Mouse (Mus musculus) heart, postnatal 0 days (tissue): Measurements from ENCODE around the gene B3galt1. TPM values are rescaled to one million over a fixed set of nuclear protein-coding genes. Genes with fewer than 3 reads are reported as not detected.

Source experiments
- ATAC-seq: fragments of 200-750 bp; cut with Nextera tagmentation; 2 replicates; pipeline ENCODE4 v1.8.0; 2017; ENCODE audit warnings: low read depth, moderate number of reproducible peaks, moderate library complexity; ENCODE audit not compliant: insufficient read depth
- DNase-seq: peaks from one replicate; pipeline ENCODE4 v3.0.0-alpha.2; 2016; ENCODE audit warnings: low spot score
- H3K27ac ChIP-seq: fragments of 300-500 bp; sonication (generic); 2 replicates; pipeline ENCODE4 v1.5.1; 2014; ENCODE audit warnings: low read depth, mild to moderate bottlenecking
- H3K27me3 ChIP-seq: fragments of 300-500 bp; sonication (generic); 2 replicates; pipeline ENCODE4 v1.6.1; 2014; ENCODE audit warnings: low read length, mixed read lengths; ENCODE audit not compliant: control insufficient read depth, insufficient read depth
- H3K36me3 ChIP-seq: fragments of 300-500 bp; sonication (generic); replicated peaks from 2 replicates; pipeline ENCODE4 v1.6.1; 2014; ENCODE audit warnings: low read length, mixed read lengths; ENCODE audit not compliant: control insufficient read depth, insufficient read depth
- H3K4me1 ChIP-seq: fragments of 300-500 bp; sonication (generic); 2 replicates; pipeline ENCODE4 v1.6.1; 2014; ENCODE audit warnings: antibody characterized with exemption; ENCODE audit not compliant: control insufficient read depth, insufficient read depth
- H3K4me2 ChIP-seq: fragments of 300-500 bp; sonication (generic); 2 replicates; pipeline ENCODE4 v1.6.1; 2014; ENCODE audit warnings: low read depth, mild to moderate bottlenecking, low read length, moderate library complexity
- H3K4me3 ChIP-seq: fragments of 300-500 bp; sonication (generic); 2 replicates; pipeline ENCODE4 v1.5.1; 2014; ENCODE audit warnings: low read depth, low read length
- H3K9ac ChIP-seq: fragments of 300-500 bp; sonication (generic); replicated peaks from 2 replicates; pipeline ENCODE4 v1.6.1; 2014; ENCODE audit warnings: low read depth, low read length, mixed read lengths
- H3K9me3 ChIP-seq: fragments of 300-500 bp; sonication (generic); replicated peaks from 2 replicates; pipeline ENCODE4 v1.6.1; 2016; ENCODE audit warnings: low read length; ENCODE audit not compliant: control insufficient read depth
- CTCF ChIP-seq: IDR thresholded peaks from 2 replicates; pipeline ENCODE4 v1.5.1; 2016; ENCODE audit warnings: antibody characterized with exemption, control low read depth, low read depth
- EP300 ChIP-seq: IDR thresholded peaks from 2 replicates; pipeline ENCODE4 v1.6.1; 2016; ENCODE audit warnings: antibody characterized with exemption, low read depth
- WGBS: fragments of 180-500 bp; shearing (Covaris S2); extraction: QIAGEN DNeasy Blood & Tissue Kit; methylation state at CpG from one replicate; pipeline ENCODE4 v1.1.7; 2014; 5-methylcytosine and 5-hydroxymethylcytosine counted together
- microRNA-seq: library from miRNA; unstranded; fragments of <30 nt; microRNA quantifications from one replicate; pipeline ENCODE4, GENCODE M21; 2016
- polyA plus RNA-seq: library from polyadenylated mRNA; unstranded; fragments of >200 nt; fragmentation: Nextera tagmentation; extraction: Ambion mirVana; gene quantifications from 2 replicates; pipeline ENCODE4 v1.2.1, GENCODE M21; 2015
- total RNA-seq: library from RNA; depleted of rRNA; stranded (reverse); fragments of >200 nt; gene quantifications from 2 replicates; pipeline ENCODE4 v1.2.3, GENCODE M21; 2014; ENCODE audit warnings: low replicate concordance; rRNA removed

Gene B3galt1
- total and polyA plus RNA-seq, 2 experiments from 2014 or later = 0.57 to 2.7 TPM

DNA sequence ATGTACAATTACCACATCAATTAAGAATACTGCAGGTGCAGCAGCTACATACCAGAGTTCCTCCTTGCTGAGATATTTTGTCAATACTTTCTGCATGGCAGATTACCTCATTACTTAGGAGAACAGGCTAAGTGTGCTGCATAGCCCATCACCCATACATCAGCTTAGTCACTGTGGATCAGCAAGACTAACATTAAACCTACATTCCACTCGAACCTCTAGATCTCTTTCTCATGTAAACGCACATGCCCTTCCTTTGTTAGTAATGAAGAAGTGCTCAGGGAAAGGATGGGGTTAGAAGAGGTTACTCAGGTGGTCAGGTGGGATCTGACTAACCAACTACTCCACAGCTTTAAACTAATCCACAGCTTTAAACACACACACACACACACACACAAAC lies 577.6 kb downstream of the B3galt1 start:
- H3K9ac ChIP-seq = no peak overlapping the region
- H3K27ac ChIP-seq = no peak overlapping the region
- no peak for TF ChIP-seq CTCF
- TF ChIP-seq EP300 = no peak
- no peaks in the 10 kb centered on the region; the same call in 1 of the 2 replicates for H3K9me3 ChIP-seq
- no peak overlapping the region for H3K4me3 ChIP-seq
- no peaks in the 10 kb centered on the region for H3K4me1 ChIP-seq
- no peaks in the 10 kb centered on the region for H3K36me3 ChIP-seq
- ATAC-seq = no peak
- WGBS = 72% methylated on average over 2 of the region's 2 CpGs
- no peak for DNase-seq
- H3K27me3 ChIP-seq = no peaks in the 10 kb centered on the region
- no peak overlapping the region for H3K4me2 ChIP-seq

DNA sequence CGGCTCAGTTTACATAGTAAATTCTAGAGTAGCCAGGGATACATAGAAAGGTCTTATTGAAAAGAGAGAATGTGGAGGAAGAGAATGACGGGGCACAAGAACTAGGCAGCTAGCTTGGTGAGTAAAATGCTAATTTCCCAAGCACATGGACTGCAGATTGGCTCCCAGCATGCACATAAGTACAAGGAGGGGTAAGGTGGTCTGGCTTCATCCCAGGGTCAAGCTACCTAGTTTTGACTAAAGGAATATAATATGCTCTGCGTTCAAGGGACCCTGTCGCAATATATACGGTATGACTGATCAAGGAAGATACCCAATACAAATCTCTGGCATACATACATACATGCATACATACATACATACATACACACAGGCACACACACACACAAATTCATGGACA lies 594.1 kb downstream of the B3galt1 start:
- no peak overlapping the region for H3K9ac ChIP-seq
- H3K4me1 ChIP-seq = no peaks in the 10 kb centered on the region
- TF ChIP-seq EP300 (no peak), CTCF (no peak)
- no peak overlapping the region for H3K4me3 ChIP-seq
- ATAC-seq (no peak), DNase-seq (no peak)
- H3K27me3 ChIP-seq = no peaks in the 10 kb centered on the region
- WGBS = 91% methylated on average over 5 of the region's 5 CpGs
- H3K4me2 ChIP-seq = no peak overlapping the region
- no peaks in the 10 kb centered on the region for H3K9me3 ChIP-seq
- no peaks in the 10 kb centered on the region for H3K36me3 ChIP-seq
- H3K27ac ChIP-seq = no peak overlapping the region

DNA sequence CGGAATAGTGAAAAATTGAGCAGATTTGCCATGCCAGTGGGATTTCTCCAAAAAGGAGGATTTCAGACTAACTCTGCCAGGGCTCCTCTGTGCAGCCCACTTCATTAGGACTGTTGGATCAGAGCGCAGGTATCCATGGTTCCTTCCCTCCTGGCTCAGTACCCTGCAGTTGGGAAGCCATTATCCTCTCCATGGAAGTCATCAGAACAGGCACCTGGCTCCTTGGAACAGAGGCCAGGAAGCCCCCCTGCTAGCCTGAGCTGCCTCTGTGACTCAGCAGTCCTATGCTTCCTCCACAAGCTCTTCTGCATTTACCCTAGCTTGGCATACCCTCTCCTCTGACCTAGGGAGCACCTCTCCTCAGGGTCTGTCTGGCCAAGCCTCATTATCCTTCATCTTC lies 594.9 kb downstream of the B3galt1 start:
- no peak overlapping the region for H3K27ac ChIP-seq
- H3K27me3 ChIP-seq = no peaks in the 10 kb centered on the region
- TF ChIP-seq CTCF (no peak), EP300 (no peak)
- ATAC-seq (no peak), DNase-seq (no peak)
- H3K4me1 ChIP-seq = no peaks in the 10 kb centered on the region
- H3K4me3 ChIP-seq = no peak overlapping the region
- no peak overlapping the region for H3K4me2 ChIP-seq
- H3K9me3 ChIP-seq = no peaks in the 10 kb centered on the region
- H3K9ac ChIP-seq = no peak overlapping the region
- H3K36me3 ChIP-seq = no peaks in the 10 kb centered on the region
- 74% methylated on average over 2 of the region's 2 CpGs for WGBS

DNA sequence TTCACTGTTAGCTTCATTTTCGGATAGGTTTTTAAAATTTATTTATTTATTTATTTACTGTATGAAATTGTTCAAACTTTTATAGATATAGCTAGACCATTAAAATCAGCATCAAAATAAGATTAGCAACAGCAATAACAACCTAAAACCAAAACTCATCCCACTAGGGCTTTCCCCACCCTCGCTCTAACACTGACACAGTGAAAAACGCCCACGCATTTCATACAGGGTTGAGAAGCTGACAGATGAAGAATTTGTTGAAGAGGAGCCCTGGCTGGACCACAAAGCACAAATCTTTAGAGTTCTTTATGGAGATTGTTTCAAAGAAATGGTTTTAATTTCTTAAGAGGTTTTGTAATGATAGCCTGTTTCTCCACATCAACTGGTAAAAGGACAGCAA lies 596.3 kb downstream of the B3galt1 start:
- Histone ChIP-seq H3K9me3 (no peaks in the 10 kb centered on the region), H3K27ac (no peak overlapping the region), H3K9ac (no peak overlapping the region), H3K4me3 (no peak overlapping the region), H3K27me3 (no peaks in the 10 kb centered on the region), H3K4me1 (no peaks in the 10 kb centered on the region), H3K4me2 (no peak overlapping the region), H3K36me3 (no peaks in the 10 kb centered on the region)
- ATAC-seq (no peak), DNase-seq (no peak)
- 80% methylated on average over 4 of the region's 4 CpGs for WGBS
- TF ChIP-seq CTCF (no peak), EP300 (no peak)

DNA sequence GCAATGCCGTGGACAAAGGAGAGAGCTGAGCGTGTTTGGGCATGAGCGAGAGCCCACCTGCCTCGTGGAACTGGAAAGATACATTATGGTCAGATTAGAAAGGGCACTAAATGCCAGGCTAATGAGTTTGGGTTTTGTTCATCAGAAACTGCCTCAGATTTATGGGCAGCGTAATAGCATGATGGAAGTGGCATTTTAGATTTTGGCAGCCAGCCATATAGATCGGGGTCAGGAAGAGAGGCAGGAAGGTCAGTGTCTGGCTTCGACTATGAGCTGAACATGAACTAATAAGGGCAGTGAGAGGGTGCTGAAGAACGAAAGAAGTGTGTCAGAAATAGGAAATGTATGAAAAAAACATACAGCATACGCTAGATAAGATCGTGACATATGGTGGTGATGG lies 605.6 kb downstream of the B3galt1 start:
- H3K4me3 ChIP-seq = no peak overlapping the region
- H3K9me3 ChIP-seq = no peaks in the 10 kb centered on the region
- H3K9ac ChIP-seq = no peak overlapping the region
- H3K27ac ChIP-seq = no peak overlapping the region
- 52% methylated on average over 10 of the region's 10 CpGs for WGBS
- no peak overlapping the region for H3K4me2 ChIP-seq
- H3K36me3 ChIP-seq = no peaks in the 10 kb centered on the region
- TF ChIP-seq EP300 (no peak), CTCF (no peak)
- ATAC-seq (no peak), DNase-seq (no peak)
- H3K27me3 ChIP-seq = no peaks in the 10 kb centered on the region
- 0 out of 2 replicates have a peak, but pooled peaks cover 3% of the 10 kb centered on the region for H3K4me1 ChIP-seq

Small RNAs within 50 kb of the gene (microRNA-seq; reads per million reads assigned to microRNA genes)
- not detected for gene Mir6335
- 2.5 reads per million, percentile 9 among the genes with 10 or more reads in this experiment for gene Mir7224

Other genes starting within 250 kb of the B3galt1 start
- not detected in 2 replicates for gene Gm21830, start 152.1 kb upstream of the B3galt1 start, total RNA-seq
- not detected in 2 replicates for gene Gm21830, start 152.1 kb upstream of the B3galt1 start, polyA plus RNA-seq
- gene Gm26727, start 132.7 kb upstream of the B3galt1 start, total RNA-seq = not detected in 2 replicates
- gene Gm26727, start 132.7 kb upstream of the B3galt1 start, polyA plus RNA-seq = not detected in 2 replicates
- 3.0 and 3.5 TPM in 2 replicates for gene Xirp2, start 119.9 kb upstream of the B3galt1 start, total RNA-seq
- 0.86 and 1.2 TPM in 2 replicates for gene Xirp2, start 119.9 kb upstream of the B3galt1 start, polyA plus RNA-seq